Mouse (Mus musculus) MEL (cell line): ENCODE data around the gene Pi4k2b. TPM values are rescaled to one million over a fixed set of nuclear protein-coding genes. Genes with fewer than 3 reads are reported as not detected.

ENCODE experiments used
- DNase-seq: peaks from one replicate; pipeline ENCODE4 v3.0.0; 2011; ENCODE audit warnings: low read depth, low spot score
- H3K27ac ChIP-seq: 2 replicates; pipeline ENCODE4 v1.5.1; 2012; ENCODE audit warnings: low read depth, mild to moderate bottlenecking, control low read depth, low read length, moderate library complexity; ENCODE audit not compliant: control insufficient read depth
- H3K27me3 ChIP-seq, 2 experiments: fragments of 150-350 bp in 1 of 2; sonication (generic) in 1 of 2; 2 replicates each; pipeline ENCODE4 v1.6.1; 2012; ENCODE audit warnings: low read length in 2 of 2, mild to moderate bottlenecking in 2 of 2, improper control_type of control experiment in 1 of 2, moderate library complexity in 1 of 2; ENCODE audit not compliant: insufficient read depth in 2 of 2, control insufficient read depth in 1 of 2
- H3K36me3 ChIP-seq, 2 experiments: 2 replicates each; pipeline ENCODE4 v1.6.1; 2012 to 2014; ENCODE audit warnings: low read length in 2 of 2, improper control_type of control experiment in 1 of 2, inconsistent platforms in 1 of 2, mild to moderate bottlenecking in 1 of 2; ENCODE audit not compliant: insufficient read depth in 2 of 2, control insufficient read depth in 1 of 2
- H3K4me1 ChIP-seq, 2 experiments: fragments of 150-350 bp in 1 of 2; sonication (generic) in 1 of 2; 2 replicates each; pipeline ENCODE4 v1.6.1; 2012; ENCODE audit warnings: low read length in 2 of 2, improper control_type of control experiment in 1 of 2, mild to moderate bottlenecking in 1 of 2; ENCODE audit not compliant: insufficient read depth in 2 of 2, control insufficient read depth in 1 of 2
- H3K4me3 ChIP-seq, 2 experiments: fragments of 150-350 bp in 1 of 2; sonication (generic) in 1 of 2; 2 replicates each; pipeline ENCODE4 v1.5.1; 2012; ENCODE audit warnings: low read depth in 2 of 2, low read length in 2 of 2, mild to moderate bottlenecking in 2 of 2, moderate library complexity in 2 of 2, control low read depth in 1 of 2, improper control_type of control experiment in 1 of 2; ENCODE audit not compliant: control insufficient read depth in 1 of 2, insufficient read depth in 1 of 2
- H3K79me2 ChIP-seq: 2 replicates; pipeline ENCODE4 v1.6.1; 2012; ENCODE audit warnings: mild to moderate bottlenecking, low read length, moderate library complexity; ENCODE audit not compliant: control insufficient read depth, poor library complexity, insufficient read depth
- H3K9ac ChIP-seq: 2 replicates; pipeline ENCODE4 v1.6.1; 2012; ENCODE audit warnings: low read depth, mild to moderate bottlenecking, control low read depth, low read length, moderate library complexity; ENCODE audit not compliant: control insufficient read depth, poor library complexity, severe bottlenecking
- H3K9me3 ChIP-seq: fragments of 150-350 bp; sonication (generic); replicated peaks from 2 replicates; pipeline ENCODE4 v1.6.1; 2012; ENCODE audit warnings: mild to moderate bottlenecking, low read length, improper control_type of control experiment, moderate library complexity; ENCODE audit not compliant: insufficient read depth
- CHD1 ChIP-seq: IDR thresholded peaks from 2 replicates; pipeline ENCODE4 v1.6.1; 2012; ENCODE audit warnings: low read depth, mild to moderate bottlenecking, inconsistent platforms, low read length, improper control_type of control experiment
- E2F4 ChIP-seq: IDR thresholded peaks from 2 replicates; pipeline ENCODE4 v1.6.1; 2011; ENCODE audit warnings: low read depth, low read length, improper control_type of control experiment, borderline replicate concordance
- ETS1 ChIP-seq: IDR thresholded peaks from 2 replicates; pipeline ENCODE4 v1.6.1; 2012; ENCODE audit warnings: low read depth, mild to moderate bottlenecking, inconsistent platforms, low read length, improper control_type of control experiment, moderate library complexity
- GABPA ChIP-seq: IDR thresholded peaks from 2 replicates; pipeline ENCODE4 v1.6.1; 2012; ENCODE audit warnings: low read depth, mild to moderate bottlenecking, inconsistent platforms, low read length, improper control_type of control experiment, moderate library complexity
- HCFC1 ChIP-seq: IDR thresholded peaks from 2 replicates; pipeline ENCODE4 v1.6.1; 2012; ENCODE audit warnings: low read depth, mild to moderate bottlenecking, inconsistent platforms, low read length, improper control_type of control experiment, moderate library complexity
- JUND ChIP-seq: IDR thresholded peaks from 2 replicates; pipeline ENCODE4 v1.6.1; 2011; ENCODE audit warnings: low read depth, mild to moderate bottlenecking, improper control_type of control experiment, low read length
- KAT2A ChIP-seq: conservative IDR thresholded peaks from 2 replicates; pipeline ENCODE4 v1.6.1; 2012; ENCODE audit warnings: low read depth, low read length, improper control_type of control experiment, inconsistent platforms
- MAFK ChIP-seq: IDR thresholded peaks from 2 replicates; pipeline ENCODE4 v1.6.1; 2011; ENCODE audit warnings: low read depth, mild to moderate bottlenecking, low read length, improper control_type of control experiment, borderline replicate concordance
- MAZ ChIP-seq: IDR thresholded peaks from 2 replicates; pipeline ENCODE4 v1.6.1; 2012; ENCODE audit warnings: low read depth, mild to moderate bottlenecking, inconsistent platforms, low read length, improper control_type of control experiment
- MEF2A ChIP-seq: IDR thresholded peaks from 2 replicates; pipeline ENCODE4 v1.6.1; 2014; ENCODE audit warnings: low read depth, mild to moderate bottlenecking, inconsistent platforms, low read length, improper control_type of control experiment; ENCODE audit not compliant: poor library complexity, insufficient replicate concordance, severe bottlenecking; ENCODE audit errors: extremely low read depth
- MXI1 ChIP-seq: IDR thresholded peaks from 2 replicates; pipeline ENCODE4 v1.6.1; 2011; ENCODE audit warnings: mild to moderate bottlenecking, low read depth, low read length, improper control_type of control experiment
- MYB ChIP-seq: IDR thresholded peaks from 2 replicates; pipeline ENCODE4 v1.6.1; 2011; ENCODE audit warnings: mild to moderate bottlenecking, low read depth, low read length, improper control_type of control experiment
- MYC ChIP-seq: IDR thresholded peaks from 2 replicates; pipeline ENCODE4 v1.6.1; 2011; ENCODE audit warnings: low read depth, mild to moderate bottlenecking, low read length, improper control_type of control experiment, moderate library complexity
- NELFE ChIP-seq: IDR thresholded peaks from 2 replicates; pipeline ENCODE4 v1.6.1; 2011; ENCODE audit warnings: low read depth, low read length, improper control_type of control experiment
- NRF1 ChIP-seq: IDR thresholded peaks from 2 replicates; pipeline ENCODE4 v1.6.1; 2014; ENCODE audit warnings: low read depth, mild to moderate bottlenecking, inconsistent platforms, low read length, improper control_type of control experiment, moderate library complexity; ENCODE audit not compliant: poor library complexity, insufficient read depth, severe bottlenecking
- POLR2A ChIP-seq, 2 experiments: IDR thresholded peaks; 2 replicates each; pipeline ENCODE4 v1.6.1; 2011 to 2012; ENCODE audit warnings: low read length in 2 of 2, mild to moderate bottlenecking in 2 of 2, control low read depth in 1 of 2, improper control_type of control experiment in 1 of 2, low read depth in 1 of 2, moderate library complexity in 1 of 2; ENCODE audit not compliant: control insufficient read depth in 1 of 2, insufficient read depth in 1 of 2, poor library complexity in 1 of 2
- POLR2AphosphoS2 ChIP-seq: IDR thresholded peaks from 2 replicates; pipeline ENCODE4 v1.6.1; 2011; ENCODE audit warnings: low read length, improper control_type of control experiment
- POLR2AphosphoS5 ChIP-seq: IDR thresholded peaks from 2 replicates; pipeline ENCODE4 v1.6.1; 2012; ENCODE audit warnings: low read depth, borderline replicate concordance, mild to moderate bottlenecking, inconsistent platforms, low read length, moderate library complexity, mixed read lengths
- RAD21 ChIP-seq: IDR thresholded peaks from 2 replicates; pipeline ENCODE4 v1.6.1; 2011; ENCODE audit warnings: mild to moderate bottlenecking, low read depth, low read length, improper control_type of control experiment
- SMC3 ChIP-seq: IDR thresholded peaks from 2 replicates; pipeline ENCODE4 v1.6.1; 2011; ENCODE audit warnings: low read depth, low read length, improper control_type of control experiment
- TAL1 ChIP-seq: IDR thresholded peaks from 2 replicates; pipeline ENCODE4 v1.6.1; 2012; ENCODE audit warnings: mild to moderate bottlenecking, inconsistent platforms, low read length, moderate library complexity, mixed read lengths
- TCF12 ChIP-seq: IDR thresholded peaks from 2 replicates; pipeline ENCODE4 v1.6.1; 2014; ENCODE audit warnings: low read depth, mild to moderate bottlenecking, inconsistent platforms, low read length, improper control_type of control experiment, moderate library complexity
- UBTF ChIP-seq: IDR thresholded peaks from 2 replicates; pipeline ENCODE4 v1.6.1; 2012; ENCODE audit warnings: low read depth, mild to moderate bottlenecking, inconsistent platforms, low read length, improper control_type of control experiment, moderate library complexity, borderline replicate concordance; ENCODE audit not compliant: insufficient read depth
- USF1 ChIP-seq: IDR thresholded peaks from 2 replicates; pipeline ENCODE4 v1.6.1; 2014; ENCODE audit warnings: low read depth, mild to moderate bottlenecking, inconsistent platforms, low read length, improper control_type of control experiment, moderate library complexity
- USF2 ChIP-seq, 2 experiments: IDR thresholded peaks; 2 replicates each; pipeline ENCODE4 v1.6.1; 2011 to 2012; ENCODE audit warnings: improper control_type of control experiment in 2 of 2, low read length in 2 of 2, borderline replicate concordance in 1 of 2, inconsistent platforms in 1 of 2, low read depth in 1 of 2, mild to moderate bottlenecking in 1 of 2; ENCODE audit not compliant: insufficient read depth in 1 of 2
- ZMIZ1 ChIP-seq: IDR thresholded peaks from 2 replicates; pipeline ENCODE4 v1.6.1; 2012; ENCODE audit warnings: low read depth, mild to moderate bottlenecking, inconsistent platforms, low read length, improper control_type of control experiment, moderate library complexity
- ZNF384 ChIP-seq: IDR thresholded peaks from 2 replicates; pipeline ENCODE4 v1.6.1; 2012; ENCODE audit warnings: low read depth, mild to moderate bottlenecking, inconsistent platforms, low read length, improper control_type of control experiment
- polyA plus RNA-seq, 2 experiments: library from polyadenylated mRNA; stranded (reverse) in 1 of 2; unstranded in 1 of 2; fragments of >175 nt in 1 of 2; fragments of >200 nt in 1 of 2; gene quantifications; 2 replicates each; pipeline versions ENCODE4 v1.2.1 to v1.2.4; 2012; ENCODE audit warnings: low replicate concordance in 2 of 2, low read depth in 1 of 2; ENCODE audit not compliant: insufficient read length in 2 of 2, insufficient read depth in 1 of 2, missing spikeins in 1 of 2
- total RNA-seq: library from RNA; depleted of rRNA; stranded (reverse); fragments of 300-350 nt; gene quantifications from 2 replicates; pipeline ENCODE4 v1.2.3, GENCODE M21; 2012

The Pi4k2b gene
- total and polyA plus RNA-seq, 3 experiments, result 10.4 to 11.0 TPM; not detected in 1

GRCm38 (mm10) chr5:52748732-52749131 is 7.4 kb downstream of the Pi4k2b start:
- H3K4me1 ChIP-seq, result peaks cover 0 to 2% of the 10 kb centered on the region in 2 experiments; a peak in 1 of 4 replicates
- DNase-seq, result no peak
- no peak overlapping the region for H3K4me3 ChIP-seq
- H3K36me3 ChIP-seq, result peaks cover 2% of the 10 kb centered on the region in 2 experiments; a peak in 2 of 4 replicates
- H3K27me3 ChIP-seq, result no peaks in the 10 kb centered on the region
- H3K79me2 ChIP-seq, result peaks cover 6% of the 10 kb centered on the region; the same call in 1 of the 2 replicates
- no peak overlapping the region for H3K27ac ChIP-seq
- no peaks in the 10 kb centered on the region for H3K9me3 ChIP-seq
- TF ChIP-seq TAL1 (no peak), RAD21 (no peak), UBTF (no peak)
- H3K9ac ChIP-seq, result no peak overlapping the region

- DNase-seq, result no peak
- no peak overlapping the region for H3K9ac ChIP-seq
These were observed 11.8 kb downstream of the Pi4k2b start for GRCm38 (mm10) chr5:52753146-52753545.

GRCm38 (mm10) chr5:52754196-52754595 is 12.8 kb downstream of the Pi4k2b start:
- no peak overlapping the region for H3K4me3 ChIP-seq
- peaks cover 0 to 2% of the 10 kb centered on the region in 2 experiments; a peak in 1 of 4 replicates for H3K36me3 ChIP-seq
- no peaks in the 10 kb centered on the region for H3K4me1 ChIP-seq
- no peak overlapping the region for H3K27ac ChIP-seq
- TF ChIP-seq JUND (no peak), MYB (no peak), ETS1 (no peak), GABPA (no peak), ZMIZ1 (no peak), USF2 (IDR thresholded peaks at IDR 0.05; ENCODE audit: borderline replicate concordance in 1 of 2, insufficient read depth in 1 of 2, low read depth in 1 of 2, low read length in 2 of 2) (no peak), MYC (no peak), POLR2A (IDR thresholded peaks at IDR 0.05; ENCODE audit: control insufficient read depth in 1 of 2, insufficient read depth in 1 of 2, low read depth in 1 of 2, low read length in 2 of 2, poor library complexity in 1 of 2) (no peak), NELFE (no peak), MEF2A (no peak), MXI1 (no peak), RAD21 (no peak), POLR2AphosphoS2 (no peak), MAFK (no peak), TCF12 (no peak), HCFC1 (no peak), MAZ (no peak)
- peaks cover 2% of the 10 kb centered on the region; the same call in 1 of the 2 replicates for H3K79me2 ChIP-seq
- H3K9me3 ChIP-seq, result no peaks in the 10 kb centered on the region
- H3K9ac ChIP-seq, result no peak overlapping the region
- H3K27me3 ChIP-seq, result no peaks in the 10 kb centered on the region
- DNase-seq, result no peak

More at GRCm38 (mm10) chr5:52753146-52753545, 11.8 kb downstream of the Pi4k2b start:
- peaks cover 2% of the 10 kb centered on the region; the same call in 1 of the 2 replicates for H3K79me2 ChIP-seq
- H3K27ac ChIP-seq, result no peak overlapping the region
- peaks cover 0 to 2% of the 10 kb centered on the region in 2 experiments; a peak in 1 of 4 replicates for H3K36me3 ChIP-seq
- H3K4me3 ChIP-seq, result no peak overlapping the region
- TF ChIP-seq POLR2AphosphoS5, result no peak
- no peak for TF ChIP-seq USF1
- TF ChIP-seq CHD1, result no peak
- TF ChIP-seq KAT2A, result no peak
- no peak for TF ChIP-seq MYB
- TF ChIP-seq MEF2A, result no peak
- TF ChIP-seq E2F4, result no peak
- TF ChIP-seq SMC3, result no peak
- TF ChIP-seq ZNF384, result no peak
- TF ChIP-seq RAD21, result no peak
- TF ChIP-seq USF2 (IDR thresholded peaks at IDR 0.05; ENCODE audit: borderline replicate concordance in 1 of 2, insufficient read depth in 1 of 2, low read depth in 1 of 2, low read length in 2 of 2), result no peak
- TF ChIP-seq JUND, result no peak
- TF ChIP-seq UBTF, result no peak
- TF ChIP-seq NRF1, result no peak
- no peak for TF ChIP-seq ZMIZ1
- TF ChIP-seq POLR2AphosphoS2, result no peak
- no peaks in the 10 kb centered on the region for H3K9me3 ChIP-seq
- H3K27me3 ChIP-seq, result no peaks in the 10 kb centered on the region
- H3K4me1 ChIP-seq, result no peaks in the 10 kb centered on the region
